Mouse (Mus musculus) testis, adult 2 months (tissue): ENCODE results near the gene Gmeb1.

Source experiments
- CTCF ChIP-seq: fragments of 200-500 bp; IDR thresholded peaks from 2 replicates; pipeline ENCODE4 v1.5.1; 2012; ENCODE audit warnings: low read depth, mild to moderate bottlenecking, inconsistent platforms, low read length, moderate library complexity; ENCODE audit not compliant: control insufficient read depth, insufficient read depth, insufficient replicate concordance
- POLR2A ChIP-seq: fragments of 200-500 bp; IDR thresholded peaks from 2 replicates; pipeline ENCODE4 v1.6.1; 2012; ENCODE audit warnings: low read depth, mild to moderate bottlenecking, inconsistent platforms, low read length, moderate library complexity; ENCODE audit not compliant: control insufficient read depth

GRCm38 (mm10) chr4:132308437-132309139 lies 47.2 kb upstream of the Gmeb1 start:
- peak; percentile 99 for TF ChIP-seq POLR2A
- no peak for TF ChIP-seq CTCF
